Mouse (Mus musculus) erythroblast, embryonic 14.5 days (primary cell): Measurements from ENCODE around the gene Rasal3.

ENCODE experiments used
- GATA1 ChIP-seq: IDR thresholded peaks from 2 replicates; pipeline ENCODE4 v1.6.1; 2012; ENCODE audit warnings: low read length, inconsistent platforms, mixed read lengths
- TAL1 ChIP-seq: IDR thresholded peaks from 3 replicates; pipeline ENCODE4 v1.6.1; 2012; ENCODE audit warnings: low read length, inconsistent platforms, mixed read lengths

DNA sequence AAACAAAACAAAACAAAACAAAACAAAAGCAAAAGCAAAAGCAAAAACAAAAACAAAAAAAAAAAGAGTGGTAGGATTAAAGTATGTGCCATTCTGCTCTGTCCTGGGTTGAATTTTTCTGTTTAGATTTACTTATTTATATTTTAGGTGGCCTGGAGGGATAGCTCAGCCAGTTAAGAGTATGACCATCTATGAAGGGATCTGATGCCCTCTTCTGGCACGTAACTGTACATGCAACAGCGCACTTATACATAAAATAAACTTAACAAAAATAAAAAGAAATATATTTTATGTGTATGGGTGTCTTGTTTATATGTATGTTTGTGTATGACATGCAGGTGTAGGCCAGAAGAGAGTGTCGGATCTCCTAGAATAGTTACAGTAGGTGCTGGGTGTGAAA lies 28.6 kb upstream of the Rasal3 start:
- TF ChIP-seq GATA1 (no peak), TAL1 (no peak)
